Mouse (Mus musculus) telencephalon, adult 2 months (tissue): ENCODE results near the gene Golm1.
"Not testable (repeated sequence)": the region's sequence is repeated elsewhere in the genome, so short reads cannot be mapped to it uniquely, and the experiment has no call there.

ENCODE experiments used
- DNase-seq: peaks from one replicate; pipeline ENCODE4 v3.0.0-alpha.2; 2011; ENCODE audit warnings: low read depth, low spot score

The Golm1 gene

DNA sequence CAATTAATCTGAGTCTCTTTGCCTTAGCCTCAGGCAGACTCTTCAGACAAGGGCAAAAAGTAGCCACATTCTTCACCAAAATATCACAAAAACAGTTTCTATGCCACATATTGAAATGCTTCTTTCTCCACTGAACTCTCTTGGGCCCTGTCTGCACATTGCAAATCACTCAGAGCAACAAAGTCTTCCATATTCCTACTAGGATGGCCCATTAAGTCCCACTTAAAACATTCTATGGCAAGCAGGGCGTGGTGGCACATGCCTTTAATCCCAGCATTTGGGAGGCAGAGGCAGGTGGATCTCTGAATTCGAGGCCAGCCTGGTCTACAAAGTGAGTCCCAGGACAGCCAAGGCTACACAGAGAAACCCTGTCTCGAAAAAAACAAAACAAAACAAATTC is 83.6 kb downstream of the Golm1 start:
- DNase-seq, result not testable (repeated sequence)

DNA sequence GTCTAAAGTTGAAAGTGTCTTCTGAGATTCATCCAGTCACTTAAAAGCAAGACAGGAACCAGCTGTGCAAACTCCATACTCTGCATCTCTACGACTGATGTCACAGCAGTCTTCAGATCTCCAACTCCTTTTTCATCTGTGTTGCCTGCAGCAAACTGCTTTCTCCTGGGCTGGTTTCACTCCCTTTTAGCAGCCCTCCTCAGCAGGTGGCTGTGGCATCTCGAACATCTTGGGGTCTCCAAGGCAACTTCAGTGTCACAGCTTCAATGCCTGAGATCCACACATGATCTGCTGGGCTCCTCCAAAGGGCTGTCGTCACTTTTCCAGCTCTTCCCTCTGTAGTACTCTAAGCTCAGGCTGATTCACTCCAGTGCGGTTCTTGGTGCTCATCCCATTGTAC is 84.9 kb downstream of the Golm1 start:
- DNase-seq, result no peak

DNA sequence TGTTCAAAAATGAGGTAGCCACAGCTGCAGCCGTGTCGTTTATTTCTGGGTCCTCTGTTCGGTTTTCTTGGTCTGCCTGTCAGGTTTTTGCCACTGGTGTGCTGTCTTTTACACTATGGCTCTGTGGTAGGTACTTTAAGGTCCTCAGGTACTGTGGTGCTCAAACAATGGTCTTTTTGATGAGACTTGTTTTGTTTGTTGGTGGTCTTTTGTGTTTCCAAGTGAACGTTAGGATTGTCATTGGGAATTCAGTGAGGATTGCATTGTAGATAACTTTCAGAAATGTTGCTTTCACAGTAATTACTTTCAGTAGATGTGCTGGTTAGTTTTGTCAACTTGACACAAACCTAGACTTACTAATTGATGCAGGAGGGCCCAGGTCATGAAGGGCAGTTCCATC is 85.9 kb downstream of the Golm1 start:
- no peak for DNase-seq

DNA sequence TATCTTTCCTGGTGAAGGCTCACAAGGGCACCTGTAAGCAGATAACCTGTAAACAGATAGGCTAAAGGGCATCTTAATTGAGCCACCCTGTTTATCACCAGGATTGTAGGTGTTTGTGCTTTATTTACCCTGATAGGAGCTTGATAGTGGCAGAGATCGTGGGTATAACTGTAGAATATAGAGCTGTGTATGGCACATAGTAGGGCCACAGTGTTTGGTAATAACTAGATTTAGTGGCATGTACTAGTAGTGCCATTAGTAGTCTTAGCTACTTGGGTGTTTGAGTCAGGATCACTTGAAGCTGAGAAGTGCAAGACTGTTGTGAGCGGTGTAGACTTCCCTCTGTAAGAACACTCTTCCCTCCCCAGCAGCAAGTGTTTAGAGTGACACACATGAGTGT is 88.4 kb downstream of the Golm1 start:
- DNase-seq, result no peak

DNA sequence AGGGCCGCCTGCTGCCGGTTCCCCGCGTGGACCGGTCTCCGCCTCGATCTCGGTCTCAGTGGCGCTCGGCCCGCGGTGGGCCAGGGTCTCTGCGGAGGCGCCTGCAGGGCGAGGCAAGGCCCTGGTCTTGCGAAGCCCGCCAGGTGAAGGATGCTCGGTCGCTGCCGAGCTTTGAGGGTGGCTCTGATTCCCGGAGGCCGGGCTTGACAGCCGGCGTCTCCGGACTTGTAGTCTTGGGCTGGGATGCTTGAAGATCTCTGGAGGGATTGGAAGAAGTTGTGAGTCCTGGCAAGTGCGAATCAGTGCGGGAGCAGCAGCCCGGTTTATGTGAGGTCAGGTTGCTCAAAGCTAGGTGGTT is 90.0 kb downstream of the Golm1 start:
- no peak for DNase-seq

DNA sequence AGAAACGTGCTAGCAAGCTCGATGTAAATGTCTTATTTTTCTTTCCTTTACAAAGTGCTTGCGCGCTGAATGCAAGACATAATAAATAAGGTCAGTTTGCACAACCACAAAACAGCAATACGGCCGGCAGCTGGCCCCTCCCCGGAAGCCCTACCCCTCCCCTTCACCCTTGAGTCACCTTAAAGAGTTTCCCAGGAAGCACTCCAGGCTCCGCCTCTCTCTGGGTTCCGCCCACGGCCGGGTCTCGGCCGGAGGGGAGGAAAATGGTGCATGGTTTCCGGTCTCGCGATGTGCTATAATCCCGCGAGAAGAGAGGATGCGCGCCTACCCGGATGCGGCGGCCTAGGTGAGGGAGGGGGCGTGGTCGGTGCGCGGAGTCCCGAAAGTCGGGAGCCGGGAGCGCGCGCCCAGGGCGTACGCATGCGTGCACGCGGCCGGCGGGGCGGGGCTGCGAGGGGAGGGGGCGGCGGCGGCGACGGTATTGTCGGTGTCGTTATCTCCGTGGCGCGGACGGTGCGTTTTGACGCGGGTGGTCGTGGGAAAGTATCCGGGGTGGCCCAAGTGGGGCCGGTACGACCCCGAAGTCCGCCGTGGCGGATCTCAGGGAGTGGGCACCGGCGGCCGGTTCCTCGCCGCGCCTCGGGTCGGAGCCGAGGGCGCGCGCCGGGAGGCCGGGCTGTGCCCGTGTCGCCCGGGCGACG is 90.5 kb downstream of the Golm1 start, which contains the start of the genes Agtpbp1 and Naa35:
Gene Agtpbp1, minus strand, starts transcription at position 281 of the 701 bp plus-strand sequence.
Gene Naa35, plus strand, starts transcription at position 313 of the 701 bp plus-strand sequence.
- DNase-seq, result peak; percentile 98
